Mouse (Mus musculus) splenic B cell, adult 2 months (primary cell): ENCODE results near the gene Ddah1.
"Not testable (repeated sequence)": the region's sequence is repeated elsewhere in the genome, so short reads cannot be mapped to it uniquely, and the experiment has no call there.

Source experiments
- DNase-seq: peaks from one replicate; pipeline ENCODE4 v3.0.0-alpha.2; 2011; ENCODE audit warnings: low read depth, low spot score
- H3K27me3 ChIP-seq: 2 replicates; pipeline ENCODE4 v1.6.1; 2012; ENCODE audit warnings: mild to moderate bottlenecking, low read length, moderate library complexity, mixed read lengths; ENCODE audit not compliant: control insufficient read depth, poor library complexity, insufficient read depth, severe bottlenecking
- H3K36me3 ChIP-seq: 2 replicates; pipeline ENCODE4 v1.6.1; 2012; ENCODE audit warnings: mild to moderate bottlenecking, low read length, moderate library complexity, mixed read lengths; ENCODE audit not compliant: control insufficient read depth, poor library complexity, insufficient read depth, severe bottlenecking

Gene Ddah1

DNA sequence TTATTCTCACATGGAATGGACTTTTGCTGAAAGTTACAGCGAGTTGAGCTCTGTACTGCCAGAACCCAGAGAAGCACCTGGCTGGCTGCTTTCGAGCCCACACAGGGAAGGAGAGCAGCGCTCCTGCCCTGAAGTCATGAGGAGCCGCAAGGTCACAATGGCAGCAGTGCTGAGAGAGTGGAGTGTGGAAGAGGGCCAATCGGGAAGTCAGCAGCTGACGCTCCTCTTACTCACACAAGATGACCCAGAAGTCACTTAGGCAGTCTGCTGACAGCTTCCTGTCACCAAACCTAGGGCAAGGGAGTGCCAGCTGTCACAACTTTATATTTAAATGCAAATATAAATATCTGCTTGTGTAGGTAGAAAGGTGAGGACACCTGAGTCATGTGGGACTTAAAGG lies 154.8 kb downstream of the Ddah1 start:
- Histone ChIP-seq H3K27me3 (no peaks in the 10 kb centered on the region), H3K36me3 (no peaks in the 10 kb centered on the region)
- no peak for DNase-seq

DNA sequence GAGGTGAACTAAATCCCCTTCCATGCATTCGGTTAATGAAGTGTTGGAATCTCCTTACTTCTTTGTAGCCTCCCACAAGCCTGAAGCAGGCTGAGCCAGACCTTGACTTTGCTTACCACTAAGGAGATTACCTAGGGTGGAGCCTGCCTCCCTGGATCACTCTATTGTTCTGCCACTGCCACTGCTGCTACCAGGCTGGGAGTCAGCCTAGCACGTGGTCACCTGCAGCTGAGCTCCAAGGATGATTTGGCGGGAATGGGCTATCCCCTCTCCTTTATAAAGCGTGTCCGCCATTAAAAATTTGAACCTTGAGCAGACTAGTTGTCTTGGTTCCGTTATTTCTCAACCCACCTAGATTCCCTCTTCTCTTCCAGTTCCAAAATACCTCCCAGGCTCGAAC lies 155.5 kb downstream of the Ddah1 start:
- not testable (repeated sequence) for DNase-seq, H3K36me3 ChIP-seq, H3K27me3 ChIP-seq

DNA sequence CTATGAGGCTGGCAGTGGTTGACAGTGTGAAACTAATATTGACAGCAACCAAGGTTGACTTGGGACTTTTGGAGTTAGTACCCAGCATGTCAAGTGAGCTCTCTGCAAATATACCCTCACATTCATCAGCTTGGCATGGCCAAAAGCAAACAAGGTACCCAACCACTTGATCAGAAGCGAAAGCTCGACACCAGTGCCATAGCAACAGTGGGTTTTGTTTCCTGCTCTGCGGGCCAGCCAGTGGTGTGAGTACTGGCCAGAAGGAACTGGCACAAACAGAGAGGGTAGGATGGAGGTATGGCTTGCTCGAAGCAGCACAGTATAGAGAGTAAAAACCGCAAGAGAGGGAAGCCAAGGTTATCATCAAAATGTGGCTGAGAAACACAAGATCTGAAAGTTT lies 157.9 kb downstream of the Ddah1 start:
- DNase-seq: no peak
- no peaks in the 10 kb centered on the region for H3K27me3 ChIP-seq

DNA sequence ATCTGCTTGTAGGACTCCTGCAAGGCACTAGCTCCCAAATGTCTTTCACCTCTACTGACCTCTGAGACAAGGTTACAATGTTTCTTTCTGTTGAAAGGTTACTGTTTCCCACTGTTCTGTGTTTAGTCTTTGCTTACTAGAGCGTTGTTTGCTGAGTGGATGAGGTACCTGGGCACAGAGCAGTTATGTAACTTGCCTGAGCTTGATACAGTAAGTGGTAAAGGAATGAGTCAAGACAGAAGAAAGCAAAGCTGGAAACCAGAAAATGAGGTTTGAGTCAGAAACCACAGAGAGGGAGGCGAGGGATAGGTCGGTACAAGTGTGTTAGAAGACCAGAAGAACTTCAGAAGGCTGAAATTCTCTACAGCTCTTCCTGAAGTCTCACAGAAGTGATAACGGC lies 158.4 kb downstream of the Ddah1 start:
- DNase-seq: no peak
- Histone ChIP-seq H3K36me3 (no peaks in the 10 kb centered on the region), H3K27me3 (no peaks in the 10 kb centered on the region)

More for the DNA sequence above, 157.9 kb downstream of the Ddah1 start:
- no peaks in the 10 kb centered on the region for H3K36me3 ChIP-seq

DNA sequence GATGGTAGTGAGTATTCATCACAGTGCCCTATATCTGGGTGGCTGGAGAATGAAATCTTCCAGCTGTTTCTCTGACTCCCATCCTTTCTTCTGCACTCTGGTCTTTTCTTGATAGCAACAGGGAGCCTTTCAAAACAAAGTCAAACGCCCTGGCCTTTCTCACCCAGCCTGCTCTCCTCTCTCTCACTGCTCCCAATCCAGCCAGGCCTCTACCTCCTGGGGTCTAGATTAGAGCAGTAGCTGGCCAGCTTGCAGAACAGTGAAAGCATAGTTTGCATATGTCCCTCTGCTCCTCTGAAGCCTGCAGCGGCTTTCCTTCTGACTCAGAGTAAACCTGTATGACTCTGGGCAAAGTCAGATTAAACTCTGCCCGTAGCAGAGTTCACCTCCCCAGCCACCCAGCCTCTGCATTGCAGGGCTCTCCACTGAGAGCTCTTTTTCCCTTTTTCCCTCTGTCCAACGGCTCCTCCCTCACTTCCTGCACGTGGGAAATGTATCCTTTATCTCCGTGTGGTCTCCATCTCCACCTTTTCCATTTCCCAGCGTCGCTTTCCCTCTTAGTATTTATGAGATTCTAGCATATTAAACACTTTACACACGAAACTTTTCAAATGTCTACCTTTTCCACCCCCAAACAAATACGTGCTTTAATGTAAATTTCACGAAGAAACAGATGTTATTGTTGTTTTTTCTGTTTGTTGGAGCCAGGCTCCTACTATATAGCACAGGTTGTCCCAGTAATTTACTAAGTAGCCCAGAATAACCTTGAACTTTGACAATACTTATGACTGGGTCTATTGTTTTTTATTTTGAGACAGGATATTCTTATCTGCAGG lies 163.8 kb downstream of the Ddah1 start, which contains the start of gene Bcl10:
Bcl10 (plus strand) TSS at position 786 of the 836 bp plus-strand sequence.
- no peak for DNase-seq
- no peaks in the 10 kb centered on the region for H3K27me3 ChIP-seq
- H3K36me3 ChIP-seq: peaks cover 2% of the 10 kb centered on the region; the same call in 1 of the 2 replicates

DNA sequence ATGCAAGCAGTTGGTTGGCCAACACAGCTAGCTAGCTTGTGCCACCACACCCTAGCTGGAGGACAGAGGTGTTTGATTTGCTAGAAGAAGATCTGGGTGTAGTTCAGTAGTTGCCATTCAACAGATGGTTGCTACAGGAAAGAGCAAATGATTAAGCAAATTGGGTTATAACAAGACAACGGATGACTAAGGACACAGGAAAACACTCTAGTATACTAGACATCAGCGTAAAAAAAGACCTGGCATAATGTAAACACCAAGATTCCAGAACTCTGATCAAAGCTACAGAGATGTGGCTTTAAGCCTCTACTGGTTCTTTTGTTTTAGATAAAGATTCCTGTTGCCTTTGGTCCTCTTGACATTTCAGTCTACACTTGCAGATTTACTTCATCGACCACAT lies 164.5 kb downstream of the Ddah1 start:
- DNase-seq: no peak

DNA sequence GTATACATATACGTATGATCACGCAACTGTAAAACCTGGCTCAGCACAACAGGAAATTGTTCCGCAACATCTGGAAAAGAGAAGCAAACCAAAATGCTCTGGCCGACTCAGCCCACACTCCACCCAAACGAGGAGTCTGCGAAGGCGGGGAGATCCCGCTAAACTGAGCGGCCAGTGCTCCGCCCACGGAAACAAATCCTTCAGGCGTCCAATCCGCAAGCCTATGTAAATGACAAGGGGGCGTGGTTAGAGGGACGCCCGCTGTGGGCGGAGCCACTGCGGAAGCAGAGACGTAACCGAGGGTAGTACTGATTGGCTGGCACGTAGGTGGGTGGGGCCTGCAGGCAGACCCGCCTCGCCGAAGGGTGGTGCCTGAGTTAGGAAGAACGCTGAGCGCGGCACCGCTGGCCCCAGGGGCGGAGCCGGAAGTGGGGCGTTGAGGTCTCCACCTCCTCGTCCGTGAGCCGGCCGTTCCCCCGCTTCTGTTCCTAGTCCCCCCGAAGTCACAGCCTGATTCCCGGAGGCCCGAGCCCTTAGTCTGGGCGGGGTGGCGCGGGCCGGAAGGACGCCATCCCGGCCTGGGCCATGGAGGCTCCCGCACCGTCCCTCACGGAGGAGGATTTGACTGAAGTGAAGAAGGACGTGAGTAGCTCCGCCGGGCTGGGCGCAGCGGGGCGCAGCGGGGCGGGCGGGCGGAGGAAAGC lies 165.6 kb downstream of the Ddah1 start:
- peak; percentile 100 for DNase-seq
- H3K27me3 ChIP-seq: no peaks in the 10 kb centered on the region
- peaks cover 5% of the 10 kb centered on the region; the same call in 1 of the 2 replicates for H3K36me3 ChIP-seq

More for the DNA sequence above, 164.5 kb downstream of the Ddah1 start:
- peaks cover 2% of the 10 kb centered on the region; the same call in 1 of the 2 replicates for H3K36me3 ChIP-seq
- no peaks in the 10 kb centered on the region for H3K27me3 ChIP-seq

DNA sequence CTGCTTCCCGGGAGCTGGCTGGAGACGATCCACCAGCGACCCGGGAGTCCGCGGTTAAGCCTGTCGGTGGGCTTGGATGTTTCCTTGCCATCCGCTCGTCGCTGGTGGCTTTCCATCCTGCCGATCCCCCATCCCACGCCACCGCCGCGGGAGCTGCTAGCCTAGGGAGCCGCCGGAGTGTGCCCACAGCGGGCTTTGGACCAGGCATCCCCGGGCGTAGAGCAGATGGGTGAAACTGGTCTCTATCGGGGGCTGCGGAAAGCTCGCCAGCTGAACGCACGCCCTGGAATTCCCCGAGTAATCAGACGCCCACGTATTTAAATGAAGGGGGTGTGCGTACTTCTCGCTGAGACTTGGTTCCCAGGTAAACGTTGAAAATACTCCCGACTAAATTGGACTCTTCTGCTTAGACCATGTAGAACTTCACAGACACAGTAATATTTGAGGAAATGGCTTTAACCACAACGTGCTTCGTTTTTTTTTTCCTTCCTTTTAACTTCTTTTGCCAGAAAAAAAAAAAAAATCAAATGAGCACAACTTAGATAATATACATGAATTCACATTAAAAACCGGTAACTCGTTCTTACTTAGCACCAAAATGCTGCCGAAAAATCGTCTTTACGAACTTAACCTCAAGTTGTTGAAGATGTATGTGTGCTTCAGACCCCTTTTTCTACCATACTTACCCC lies 166.3 kb downstream of the Ddah1 start:
- Histone ChIP-seq H3K27me3 (no peaks in the 10 kb centered on the region), H3K36me3 (peaks cover 5% of the 10 kb centered on the region; the same call in 1 of the 2 replicates)
- peak; percentile 87 for DNase-seq

DNA sequence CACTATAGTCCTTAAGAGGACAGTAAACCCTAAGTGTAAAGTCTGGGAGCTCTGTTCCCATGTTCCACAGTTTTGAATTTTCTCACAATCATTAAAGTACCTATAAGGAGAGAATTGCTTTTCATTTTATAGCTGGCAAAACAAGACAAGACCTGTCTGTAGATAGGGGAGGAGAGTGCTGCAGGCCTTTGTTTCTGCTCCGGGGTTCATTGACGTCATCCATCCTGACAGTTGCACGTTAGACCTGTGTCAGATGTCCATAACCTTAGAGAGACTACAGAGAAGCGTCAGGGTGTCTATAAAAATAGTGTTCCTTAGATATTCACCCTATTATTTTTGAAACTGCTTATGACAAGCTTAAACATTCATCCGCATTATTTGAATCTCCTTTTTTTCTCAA lies 167.0 kb downstream of the Ddah1 start:
- peak; percentile 23 for DNase-seq
- Histone ChIP-seq H3K36me3 (peaks cover 8% of the 10 kb centered on the region; the same call in 1 of the 2 replicates), H3K27me3 (no peaks in the 10 kb centered on the region)

DNA sequence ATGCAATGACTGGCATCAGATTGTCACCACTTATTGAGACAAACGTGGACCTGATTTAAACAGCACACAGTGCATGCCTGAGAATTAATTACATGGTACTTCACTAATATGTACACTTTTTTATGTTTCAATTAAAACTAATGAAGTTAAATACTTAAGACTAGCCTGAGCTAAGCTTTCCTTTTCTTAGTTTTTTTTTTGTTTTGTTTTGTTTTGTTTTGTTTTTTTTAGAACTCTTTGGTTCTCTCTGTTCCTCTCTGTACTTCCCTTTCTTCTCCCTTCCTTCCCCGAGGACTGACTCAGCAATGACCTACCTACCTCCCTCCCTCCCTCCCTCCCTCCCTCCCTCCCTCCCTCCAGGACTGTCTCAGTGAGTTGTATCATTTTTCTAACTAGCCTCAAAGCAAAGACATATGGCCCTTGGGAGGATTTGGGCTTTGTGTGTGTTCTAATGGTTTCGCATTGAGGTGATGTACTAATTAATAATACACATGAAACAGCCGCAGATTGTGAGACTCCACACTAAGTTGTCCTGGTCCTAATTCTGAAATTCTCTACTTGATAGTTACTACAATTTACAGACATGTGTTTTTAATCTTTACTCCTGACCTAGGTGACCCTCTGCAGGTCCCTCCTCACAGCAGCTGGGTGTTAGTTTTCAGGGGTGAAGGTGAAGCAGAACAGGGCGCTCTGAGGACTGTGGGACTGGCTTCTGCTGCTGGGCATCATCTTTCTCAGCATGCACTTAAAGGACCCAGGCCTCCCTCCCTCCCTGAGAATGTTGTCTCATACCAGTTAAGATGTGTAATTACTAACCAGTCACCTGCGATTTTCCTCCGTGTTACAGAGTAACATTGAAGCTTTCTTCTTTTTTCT lies 171.3 kb downstream of the Ddah1 start:
- Histone ChIP-seq H3K27me3 (no peaks in the 10 kb centered on the region), H3K36me3 (peaks cover 24% of the 10 kb centered on the region)
- DNase-seq: peak; percentile 50

DNA sequence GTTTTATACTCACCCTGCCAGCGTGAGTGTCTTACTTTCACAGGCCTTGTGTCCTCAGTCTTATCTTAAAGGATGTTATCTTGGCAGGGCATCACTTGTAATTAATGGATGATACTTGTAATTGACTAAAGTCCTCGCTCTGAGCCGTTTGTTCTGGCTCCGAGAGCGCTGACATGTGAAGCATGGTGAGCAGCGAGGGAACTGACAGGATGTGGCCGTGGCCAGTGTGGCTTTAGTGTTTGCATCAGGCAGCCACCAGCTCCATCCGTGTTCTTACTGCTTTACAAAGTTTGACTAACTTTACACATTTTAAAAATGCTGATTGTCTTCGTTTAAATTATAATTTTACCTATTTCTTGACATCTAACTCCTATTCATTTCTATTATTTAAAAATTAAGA lies 175.4 kb downstream of the Ddah1 start:
- peaks cover 21% of the 10 kb centered on the region for H3K36me3 ChIP-seq

DNA sequence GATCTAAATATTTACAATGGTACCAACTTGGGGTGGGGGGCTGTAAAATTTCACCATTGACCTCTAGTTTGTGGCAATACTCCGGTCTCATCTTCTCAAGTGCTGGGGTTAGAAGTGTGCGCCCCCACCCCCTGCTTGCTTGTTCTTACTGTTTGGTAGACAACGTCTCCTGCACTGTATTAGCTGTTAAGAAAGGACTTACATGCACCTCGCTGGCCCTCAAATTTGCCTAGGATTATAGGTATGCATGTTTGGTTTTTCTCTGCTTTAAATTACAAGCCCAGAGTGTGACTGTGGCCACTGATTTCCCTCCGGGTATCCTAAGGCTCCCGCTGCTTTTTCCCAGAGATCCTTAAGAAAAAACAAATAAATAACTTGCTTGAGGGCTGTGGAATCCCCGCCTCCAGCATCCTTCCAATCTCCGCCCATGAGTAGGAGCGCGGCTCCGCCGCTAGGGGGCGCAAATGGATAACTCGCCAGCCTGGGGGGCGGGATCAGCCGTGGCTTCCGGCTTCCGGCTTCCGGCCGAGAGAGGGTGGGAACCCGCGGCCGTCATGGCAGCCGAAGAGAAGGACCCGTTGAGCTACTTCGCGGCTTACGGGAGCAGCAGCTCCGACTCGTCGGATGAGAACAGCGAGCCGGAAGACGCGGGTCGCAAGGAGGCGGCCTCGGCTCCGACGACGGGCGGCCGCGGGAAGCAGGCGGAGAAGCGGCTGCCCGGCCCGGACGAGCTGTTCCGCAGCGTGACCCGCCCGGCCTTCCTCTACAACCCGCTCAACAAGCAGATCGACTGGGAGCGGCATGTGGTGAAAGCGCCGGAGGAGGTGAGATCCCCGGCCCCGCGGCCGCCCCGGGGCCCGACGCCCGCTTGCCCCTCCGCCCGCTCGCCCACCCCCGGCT lies 179.3 kb downstream of the Ddah1 start, which contains the start of gene 2410004B18Rik:
2410004B18Rik (plus strand) TSS at position 510 of the 900 bp plus-strand sequence.
- H3K27me3 ChIP-seq: no peaks in the 10 kb centered on the region
- DNase-seq: peak; percentile 95

More for the DNA sequence above, 175.4 kb downstream of the Ddah1 start:
- no peaks in the 10 kb centered on the region for H3K27me3 ChIP-seq
- DNase-seq: peak; percentile 45

More for the DNA sequence above, 179.3 kb downstream of the Ddah1 start, which contains the start of gene 2410004B18Rik:
- peaks cover 10% of the 10 kb centered on the region for H3K36me3 ChIP-seq
